ENCODE assay signal across 8 mouse cellular contexts in the genomic region with DNA sequence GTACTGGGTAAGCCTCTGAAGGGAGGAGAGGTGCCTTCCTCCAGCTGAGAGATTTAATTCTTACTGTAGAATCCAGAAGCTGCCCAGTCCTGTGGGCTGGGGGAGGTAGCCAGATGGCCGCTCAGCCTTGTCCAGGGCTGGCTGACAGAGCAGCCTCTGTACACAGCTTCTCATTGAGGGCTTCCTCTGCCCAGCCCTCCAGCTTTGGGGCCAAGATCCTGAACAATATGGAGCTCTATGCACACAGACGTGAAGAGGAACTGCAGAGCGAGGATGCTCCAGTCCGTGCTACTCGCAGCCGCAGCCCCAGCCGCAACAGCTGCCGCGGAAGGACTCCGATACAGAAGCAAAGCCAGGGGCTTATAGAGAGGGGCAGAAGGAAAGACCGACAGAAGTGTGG.
DNase-seq lines count a peak whose midpoint lies in the region; ATAC-seq and TF ChIP-seq lines count a peak whose summit lies in the region.

No protein-coding gene starts in this region.

- no peak overlapping the region for H3K27ac ChIP-seq in forebrain, embryonic 16.5 days (ENCODE audit: low read length)
- H3K27ac ChIP-seq in forebrain, embryonic 12.5 days: no peak overlapping the region
- H3K27ac ChIP-seq in lung, embryonic 16.5 days (ENCODE audit: low read length): peak overlapping the region; percentile 43

- no peak for TF ChIP-seq POLR2A in lung, adult 2 months (IDR thresholded peaks at IDR 0.05; ENCODE audit: borderline replicate concordance, extremely low read depth, low read depth, low read length)

- H3K9me3 ChIP-seq in forebrain, embryonic 16.5 days (ENCODE audit: control insufficient read depth, low read length): no peaks in the 10 kb centered on the region
- H3K9me3 ChIP-seq in forebrain, embryonic 12.5 days: no peaks in the 10 kb centered on the region
- H3K9me3 ChIP-seq in lung, embryonic 16.5 days (ENCODE audit: control insufficient read depth, low read length): no peaks in the 10 kb centered on the region

- no peaks in the 10 kb centered on the region for H3K36me3 ChIP-seq in forebrain, embryonic 16.5 days (ENCODE audit: control insufficient read depth, insufficient read depth)
- H3K36me3 ChIP-seq in forebrain, embryonic 12.5 days (replicated peaks): no peaks in the 10 kb centered on the region
- no peaks in the 10 kb centered on the region for H3K36me3 ChIP-seq in lung, embryonic 16.5 days (ENCODE audit: control insufficient read depth, insufficient read depth, low read length)

- no peak for DNase-seq in lung, adult 2 months
- DNase-seq in left cerebral cortex, adult 11 months (ENCODE audit: low spot score): peak; percentile 26
- DNase-seq in right cerebral cortex, postnatal 4 days: peak; percentile 17
- no peak for DNase-seq in gastrocnemius, postnatal 36 days
- no peak for DNase-seq in spleen, postnatal 10 days (ENCODE audit: low spot score in 2 of 2)

- ATAC-seq in forebrain, embryonic 16.5 days: peak; percentile 50; the same call in 1 of the 2 replicates
- no peak for ATAC-seq in forebrain, embryonic 12.5 days (ENCODE audit: low FRiP score)
- no peak for ATAC-seq in lung, embryonic 16.5 days (ENCODE audit: low read depth)

- intact Hi-C loops in gastrocnemius, postnatal 36 days (cut with DNase I): no loop called here

- no peak overlapping the region for H3K9ac ChIP-seq in forebrain, embryonic 16.5 days (replicated peaks; ENCODE audit: low read depth, low read length)
- H3K9ac ChIP-seq in forebrain, embryonic 12.5 days: no peak overlapping the region
- no peak overlapping the region for H3K9ac ChIP-seq in lung, embryonic 16.5 days (ENCODE audit: low read length)

- no peak overlapping the region for H3K4me2 ChIP-seq in forebrain, embryonic 16.5 days (ENCODE audit: low read length)
- H3K4me2 ChIP-seq in forebrain, embryonic 12.5 days: no peak overlapping the region
- H3K4me2 ChIP-seq in lung, embryonic 16.5 days (ENCODE audit: low read depth, low read length): peak overlapping the region; percentile 31; the same call in 1 of the 2 replicates

- WGBS in forebrain, embryonic 16.5 days: 59% methylated on average over 11 of the region's 11 CpGs
- WGBS in forebrain, embryonic 12.5 days: 79% methylated on average over 11 of the region's 11 CpGs
- 43% methylated on average over 11 of the region's 11 CpGs for WGBS in lung, embryonic 16.5 days
- 54% methylated on average over 11 of the region's 11 CpGs for WGBS in lung, adult 2 months

- no peak overlapping the region for H3K4me3 ChIP-seq in forebrain, embryonic 16.5 days (replicated peaks; ENCODE audit: low read length)
- H3K4me3 ChIP-seq in forebrain, embryonic 12.5 days (replicated peaks): no peak overlapping the region
- H3K4me3 ChIP-seq in lung, embryonic 16.5 days (ENCODE audit: low read length): no peak overlapping the region
- no peak overlapping the region for H3K4me3 ChIP-seq in lung, adult 2 months (replicated peaks; ENCODE audit: extremely low read depth, low read depth, low read length)

- H3K27me3 ChIP-seq in forebrain, embryonic 16.5 days (replicated peaks; ENCODE audit: control insufficient read depth, insufficient read depth, low read length): no peaks in the 10 kb centered on the region
- H3K27me3 ChIP-seq in forebrain, embryonic 12.5 days: no peaks in the 10 kb centered on the region
- H3K27me3 ChIP-seq in lung, embryonic 16.5 days (ENCODE audit: control insufficient read depth, insufficient read depth, low read depth, low read length): no peaks in the 10 kb centered on the region; the same call in 1 of the 2 replicates

- TF ChIP-seq CTCF in lung, adult 2 months (IDR thresholded peaks at IDR 0.05; ENCODE audit: insufficient read depth, low read length): no peak

- H3K4me1 ChIP-seq in forebrain, embryonic 16.5 days (replicated peaks; ENCODE audit: control insufficient read depth, insufficient read depth, low read length): peaks cover 14% of the 10 kb centered on the region
- H3K4me1 ChIP-seq in forebrain, embryonic 12.5 days: peaks cover 18% of the 10 kb centered on the region
- H3K4me1 ChIP-seq in lung, embryonic 16.5 days (replicated peaks; ENCODE audit: control insufficient read depth, insufficient read depth, low read length): peaks cover 56% of the 10 kb centered on the region
- H3K4me1 ChIP-seq in lung, adult 2 months (ENCODE audit: control insufficient read depth, insufficient read depth, low read length): peaks cover 3% of the 10 kb centered on the region; the same call in 1 of the 2 replicates

Comparison
In these comparisons a context has a peak if more than half of its experiments do, and no peak if none do; other contexts are left out.
1. DNase-seq: peak in left cerebral cortex, adult 11 months (single experiment) and right cerebral cortex, postnatal 4 days (single experiment); none in lung, adult 2 months (single experiment), gastrocnemius, postnatal 36 days (0 of 2) and spleen, postnatal 10 days (0 of 2).